Mouse (Mus musculus) induced T-regulatory cell, adult 2 months (primary cell): ENCODE measurements around the gene Trim45.

ENCODE experiments used
- DNase-seq: peaks from one replicate; pipeline ENCODE4 v3.0.0-alpha.2; 2012; ENCODE audit warnings: low read depth

Trim45 gene

GRCm38 (mm10) chr3:100921825-100922505 is at the start of gene Trim45:
Trim45 (plus strand) TSS chr3:100922202.
- peak; percentile 99 for DNase-seq

DNA sequence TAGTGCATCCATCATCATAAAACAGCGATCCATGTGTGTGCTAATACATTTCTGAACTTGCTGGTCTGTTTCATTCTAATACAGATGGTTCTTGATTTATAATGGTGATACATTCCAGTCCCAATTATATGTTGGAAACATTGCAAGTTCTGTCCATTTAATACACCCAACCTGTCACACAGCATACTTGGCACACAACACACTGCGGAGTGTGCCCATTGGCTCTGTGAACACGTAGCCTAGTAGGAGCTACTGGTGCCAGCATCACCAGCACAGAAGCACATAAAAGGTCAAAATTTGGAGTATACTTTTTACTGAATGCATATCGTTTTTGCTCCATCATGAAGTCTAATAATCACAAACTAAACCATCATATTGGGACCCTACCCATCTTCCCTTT is 44.9 kb upstream of the Trim45 start:
- DNase-seq, result no peak

DNA sequence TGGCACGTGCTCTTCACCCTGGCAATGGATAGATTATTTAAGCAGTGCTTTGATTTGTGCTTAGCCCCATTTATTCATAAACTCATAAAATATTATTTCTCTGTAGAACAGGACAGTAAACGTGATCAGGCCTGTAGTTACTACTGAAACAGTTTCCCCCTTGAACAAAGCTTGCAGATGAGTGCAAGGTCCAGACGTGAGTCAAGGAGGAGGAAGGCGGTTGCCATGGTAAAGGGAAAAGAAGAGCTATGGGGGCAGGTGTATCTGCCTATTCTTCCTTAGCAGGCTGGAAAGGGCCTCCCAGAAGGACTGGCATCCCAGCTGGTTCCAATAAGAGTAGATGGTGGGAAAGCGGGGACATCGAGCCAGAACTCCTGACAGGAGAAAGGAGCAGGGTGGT is 40.6 kb upstream of the Trim45 start:
- DNase-seq, result no peak

DNA sequence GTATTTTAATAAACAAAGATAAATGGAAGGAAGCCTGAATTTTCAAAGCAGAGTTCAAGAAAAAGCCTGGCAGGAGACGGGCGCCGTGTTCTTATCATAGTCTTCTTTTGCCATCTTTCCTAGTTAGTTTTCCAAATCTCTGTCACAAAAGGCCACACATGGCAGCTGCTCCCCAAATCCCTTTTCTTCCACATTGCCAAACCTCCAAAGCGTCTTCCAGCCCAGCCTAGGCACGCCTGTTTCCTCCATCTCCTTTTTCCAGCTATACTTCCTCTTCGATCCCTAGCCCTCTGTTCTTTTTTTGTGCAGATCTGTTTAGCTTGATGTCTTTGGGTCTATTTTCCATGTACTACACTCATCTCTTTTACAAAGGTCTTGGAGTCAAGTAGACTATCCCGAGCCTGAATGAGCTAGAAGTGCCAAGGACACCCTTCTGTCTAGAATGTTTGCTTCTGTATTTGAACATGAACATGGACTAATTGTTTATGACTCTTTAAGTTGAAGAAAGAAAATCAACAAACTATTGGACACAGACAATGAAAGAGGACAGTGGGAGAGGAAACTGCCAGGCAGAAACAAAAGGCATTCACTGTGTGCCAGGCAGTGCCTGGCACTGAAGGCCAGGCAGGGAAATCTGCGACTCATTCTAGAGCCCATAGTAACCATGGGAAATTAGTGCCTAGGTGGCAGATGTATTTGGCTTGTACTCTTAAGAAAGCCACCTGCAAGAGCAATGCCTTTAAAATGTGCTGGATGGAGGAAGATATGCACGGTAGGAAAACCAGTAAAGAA is 40.0 kb upstream of the Trim45 start:
- DNase-seq, result no peak

GRCm38 (mm10) chr3:100889234-100889633 is 32.8 kb upstream of the Trim45 start:
- DNase-seq, result no peak

GRCm38 (mm10) chr3:100890406-100890805 is 31.6 kb upstream of the Trim45 start:
- no peak for DNase-seq

- DNase-seq, result no peak
Measured at GRCm38 (mm10) chr3:100892383-100893335, 29.3 kb upstream of the Trim45 start.

DNA sequence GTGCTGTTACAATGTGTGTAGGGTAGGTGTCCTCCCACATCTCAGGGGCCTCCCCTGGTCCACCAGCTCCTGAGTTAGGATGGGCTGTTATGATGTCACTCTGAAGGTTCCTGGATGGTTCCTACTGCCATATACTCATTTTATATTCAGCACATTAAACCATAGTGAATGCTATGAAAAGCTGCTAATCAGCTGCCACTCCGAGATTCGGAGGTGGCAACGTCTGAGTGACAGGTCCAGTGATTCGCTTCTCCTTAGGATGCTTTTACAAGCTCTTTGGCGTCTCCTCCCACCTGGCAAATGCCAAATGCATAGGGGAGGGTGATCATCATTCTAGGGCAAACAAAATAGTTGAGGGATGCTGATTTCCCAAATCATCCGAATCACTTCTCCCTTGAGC is 26.5 kb upstream of the Trim45 start:
- no peak for DNase-seq

GRCm38 (mm10) chr3:100906128-100906527 is 15.9 kb upstream of the Trim45 start:
- no peak for DNase-seq

DNA sequence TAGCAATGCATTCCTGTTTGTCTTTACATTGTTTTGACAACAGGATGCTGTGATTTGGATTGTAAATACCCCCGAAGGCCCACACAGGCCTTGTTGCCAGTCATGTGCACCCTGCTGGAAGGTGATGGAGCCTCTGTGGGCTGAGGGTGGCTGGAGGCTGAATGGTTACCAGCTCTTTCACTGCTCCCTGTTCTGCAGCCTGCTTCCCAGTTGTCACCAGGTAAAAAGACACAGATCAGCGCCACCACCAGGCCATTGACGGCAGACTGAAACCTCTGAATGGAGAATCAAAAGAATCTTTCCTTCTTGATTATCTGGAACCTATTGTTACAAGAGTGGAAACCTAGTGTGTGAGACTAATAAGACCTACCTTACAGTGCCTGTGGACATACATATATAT is 15.1 kb upstream of the Trim45 start:
- no peak for DNase-seq

DNA sequence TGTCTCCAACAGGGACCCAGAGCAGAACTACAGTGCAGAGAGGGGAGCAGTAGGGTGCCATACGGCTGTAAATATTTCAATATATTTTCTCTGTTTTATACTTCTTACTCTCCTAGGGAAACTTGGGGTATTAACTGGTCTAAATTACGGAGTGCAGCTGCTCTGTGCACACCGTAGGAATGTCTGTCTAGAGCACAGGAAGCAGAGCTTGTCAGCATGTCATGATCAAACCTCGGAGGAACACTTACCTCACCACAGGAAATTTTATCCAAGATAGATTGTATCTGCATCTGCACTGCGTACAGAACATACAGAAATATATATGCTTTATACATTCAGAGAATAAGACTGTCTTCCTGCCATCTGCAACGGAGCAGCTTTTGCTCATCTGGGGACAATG is 13.4 kb upstream of the Trim45 start:
- DNase-seq, result no peak

DNA sequence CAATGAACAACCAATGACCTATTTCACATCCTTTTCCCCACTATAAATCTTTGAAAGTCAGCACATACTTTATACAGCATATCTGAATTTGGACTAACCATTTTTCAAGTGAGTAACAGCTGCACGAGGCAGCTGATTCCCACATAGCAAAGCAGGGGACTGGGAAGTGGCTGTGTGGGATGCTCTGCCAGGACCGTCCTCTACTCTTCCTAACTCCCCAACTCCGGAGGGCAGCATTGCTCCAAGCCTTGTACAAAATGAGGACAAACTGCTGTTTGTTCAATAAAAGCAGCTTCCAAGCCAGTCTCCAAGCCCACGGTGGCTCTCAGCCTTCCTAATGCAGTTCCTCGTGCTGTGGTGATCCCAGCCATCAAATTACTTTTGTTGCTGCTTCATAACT is 11.4 kb upstream of the Trim45 start:
- no peak for DNase-seq

DNA sequence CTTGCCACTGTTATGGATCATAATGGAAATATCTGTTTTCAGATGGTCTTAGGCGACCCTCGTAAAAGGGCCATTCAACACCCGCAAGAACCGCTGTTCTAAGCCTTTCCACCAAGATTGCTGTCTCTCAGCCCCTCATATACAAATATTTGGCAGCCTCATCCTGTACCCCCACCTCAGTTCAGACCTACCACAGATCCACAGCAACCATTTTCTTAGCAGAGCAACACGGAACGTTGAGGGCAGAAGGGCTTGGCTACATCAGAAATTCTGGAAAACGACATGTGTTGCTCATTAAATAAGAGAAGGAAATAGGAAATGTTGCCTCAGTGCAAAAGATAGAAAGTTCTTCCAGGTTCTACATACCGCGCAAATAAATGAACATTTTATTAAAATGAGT is 11.0 kb upstream of the Trim45 start:
- DNase-seq, result no peak

- no peak for DNase-seq
Measured at GRCm38 (mm10) chr3:100911498-100912213, 10.3 kb upstream of the Trim45 start.

DNA sequence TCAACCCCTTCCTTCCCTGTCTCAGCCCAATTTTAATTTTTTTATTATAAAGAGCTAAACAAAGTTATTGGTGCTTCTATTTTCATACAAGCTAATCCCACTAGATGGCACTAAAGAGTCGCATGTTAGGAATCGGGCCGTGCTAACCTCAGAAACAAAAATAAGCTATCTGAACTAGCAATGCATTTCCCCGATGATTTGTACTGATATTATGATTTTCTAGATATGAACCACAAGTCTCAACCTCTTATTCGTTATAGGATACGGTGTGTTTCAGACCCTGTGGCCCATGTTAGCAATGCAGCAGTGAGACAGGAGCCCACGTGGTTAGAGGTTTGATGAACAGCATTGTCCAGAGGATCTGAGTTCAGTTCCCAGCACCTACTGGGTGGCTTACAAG is 5.2 kb upstream of the Trim45 start:
- DNase-seq, result peak; percentile 86

DNA sequence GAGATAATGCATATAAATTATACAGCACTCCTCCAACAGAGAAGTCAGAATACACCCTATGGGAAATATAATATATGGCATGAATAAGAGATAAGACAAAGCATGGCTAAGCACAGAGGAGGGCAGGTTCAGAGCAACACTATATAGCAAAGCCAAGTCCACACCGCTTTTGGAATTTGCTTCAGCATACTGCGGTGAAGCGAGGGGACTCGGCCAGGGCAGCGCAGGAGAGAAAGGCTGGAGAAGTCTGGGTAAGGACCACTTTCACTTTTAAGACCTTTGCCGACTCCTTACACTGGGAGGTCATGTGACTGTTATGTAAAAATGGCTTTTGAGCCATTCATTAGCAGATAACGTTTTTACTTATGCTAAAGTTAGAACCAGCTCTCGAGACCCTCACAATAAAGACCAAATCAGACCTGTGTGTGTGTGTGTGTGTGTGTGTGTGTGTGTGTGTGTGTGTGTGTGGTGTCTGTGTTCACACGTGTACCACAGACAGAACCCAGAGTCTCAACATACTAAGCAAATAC is 1.3 kb upstream of the Trim45 start:
- peak; percentile 48 for DNase-seq

DNA sequence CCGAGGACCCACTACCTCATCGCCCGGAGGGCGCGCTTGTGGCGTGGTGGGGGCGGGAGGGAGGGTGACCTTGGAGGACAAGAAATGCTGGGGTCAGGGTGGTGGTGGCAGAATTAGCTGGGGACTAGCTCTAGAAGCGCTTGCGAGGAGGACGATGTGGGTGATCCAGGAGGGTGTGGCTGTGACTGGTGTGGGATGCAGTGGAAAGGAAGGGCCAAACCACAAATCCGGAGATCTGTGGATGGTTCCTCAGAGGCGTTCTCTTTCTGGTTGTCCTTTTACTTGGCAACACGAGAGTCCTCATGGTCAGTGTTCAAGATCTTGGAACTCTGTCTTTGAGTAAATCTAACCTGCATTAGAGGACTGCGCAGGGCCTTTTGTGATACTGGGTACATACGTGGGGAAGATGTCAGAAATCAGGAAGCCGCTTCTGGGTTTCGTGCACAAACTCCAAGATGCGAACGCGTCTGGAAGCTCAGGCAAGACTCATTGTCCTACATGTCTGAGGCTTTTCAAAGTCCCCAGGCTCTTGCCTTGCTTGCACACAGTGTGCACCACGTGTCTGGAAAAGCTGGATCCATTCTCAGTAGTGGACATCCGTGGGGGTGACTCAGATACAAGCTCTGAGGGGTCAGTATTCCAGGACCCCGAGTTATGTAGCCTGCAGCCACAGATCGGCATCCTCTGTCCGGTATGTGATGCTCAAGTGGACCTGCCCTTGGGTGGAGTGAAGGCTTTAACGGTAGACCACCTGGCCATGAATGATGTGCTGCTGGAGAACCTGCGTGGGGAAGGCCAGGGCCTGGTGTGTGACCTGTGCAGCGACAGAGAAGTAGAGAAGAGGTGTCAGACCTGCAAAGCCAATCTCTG is 739 bp downstream of the Trim45 start:
- no peak for DNase-seq

DNA sequence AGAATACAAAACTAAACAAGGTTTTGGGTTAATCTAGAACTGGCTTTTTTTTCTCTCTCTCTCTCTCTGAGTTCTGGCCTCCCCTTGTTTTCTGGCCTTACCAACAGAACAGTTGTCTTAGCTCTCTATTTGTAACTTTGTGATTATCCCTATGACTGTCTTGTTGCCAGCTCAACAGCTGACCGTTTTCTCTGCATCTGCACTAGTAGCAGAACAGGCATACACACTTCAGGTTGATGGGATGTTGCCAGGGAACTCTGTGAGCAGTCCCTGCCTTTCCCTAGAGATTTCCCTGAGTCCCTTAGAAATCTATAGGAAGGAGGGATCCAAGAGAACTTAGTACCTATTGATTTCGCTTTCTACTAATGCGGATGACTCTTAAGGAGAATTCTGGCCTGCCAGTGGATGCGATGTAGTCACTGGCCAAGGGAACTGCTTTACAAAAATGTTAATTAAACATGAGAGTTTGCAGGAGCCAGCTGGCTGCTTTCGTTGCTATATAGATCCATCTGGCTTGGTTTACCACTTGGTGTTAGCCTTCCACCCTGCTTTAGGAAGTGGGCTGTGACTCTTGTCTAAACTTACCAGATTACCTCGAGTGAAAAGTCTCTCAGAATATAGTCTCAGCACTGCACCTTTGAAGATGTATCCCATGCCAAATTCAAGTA is 2.2 kb downstream of the Trim45 start:
- no peak for DNase-seq

DNA sequence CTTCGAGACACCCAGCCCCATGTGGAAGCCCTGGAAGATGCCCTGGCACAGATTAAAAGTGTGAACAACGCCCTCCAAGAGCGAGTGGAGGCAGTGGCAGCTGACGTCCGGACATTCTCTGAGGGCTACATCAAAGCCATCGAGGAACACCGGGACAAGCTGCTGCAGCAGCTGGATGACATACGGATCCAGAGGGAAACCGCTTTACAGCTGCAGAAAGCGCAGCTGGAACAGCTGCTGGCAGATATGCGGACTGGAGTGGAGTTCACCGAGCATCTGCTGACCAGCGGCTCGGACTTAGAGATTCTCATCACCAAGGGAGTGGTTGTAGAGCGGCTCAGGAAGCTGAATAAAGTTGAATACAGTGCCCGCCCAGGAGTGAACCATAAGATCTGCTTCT is 3.2 kb downstream of the Trim45 start:
- DNase-seq, result no peak
